Mouse (Mus musculus): ENCODE data around the gene Ubac2.

DNA sequence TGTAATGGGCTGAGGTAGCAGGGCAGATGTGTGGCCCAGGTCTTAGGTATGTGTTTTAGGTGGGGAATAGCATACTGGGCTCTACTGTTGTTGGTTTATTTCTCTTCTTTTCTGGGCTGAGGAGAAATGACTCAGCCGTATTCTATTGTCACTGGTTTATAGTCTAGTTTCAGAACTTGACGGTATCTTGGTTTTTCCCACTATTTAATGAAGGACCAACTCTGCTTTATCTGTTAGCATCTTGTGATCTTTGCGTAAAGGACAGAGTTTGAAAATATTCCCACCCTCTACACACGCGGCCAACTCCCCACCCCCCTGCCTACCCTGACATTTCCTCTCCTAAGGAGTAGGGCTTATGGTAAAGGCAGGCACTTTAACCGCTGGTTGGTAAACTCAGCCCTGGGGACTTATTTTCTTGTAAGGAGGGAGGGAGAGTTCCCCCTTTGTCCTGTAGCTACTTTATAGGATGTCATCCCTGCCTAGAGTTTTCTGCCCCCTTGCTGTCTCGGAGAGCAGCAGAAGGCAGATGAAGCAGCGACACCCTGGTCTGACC is 163.8 kb downstream of the Ubac2 start:
- TF ChIP-seq BHLHE40 (IDR thresholded peaks at IDR 0.05; ENCODE audit: low read depth, low read length) = no peak
- TF ChIP-seq PAX5 (IDR thresholded peaks at IDR 0.05; ENCODE audit: low read length) = no peak
- TF ChIP-seq MEF2A (IDR thresholded peaks at IDR 0.05; ENCODE audit: borderline replicate concordance, low read depth, low read length) = no peak
- TF ChIP-seq POLR2A (IDR thresholded peaks at IDR 0.05; ENCODE audit: low read depth, low read length) = no peak
- TF ChIP-seq CTCF (conservative IDR thresholded peaks at IDR 0.05 in 1 of 2, IDR thresholded peaks at IDR 0.05 in 1 of 2; ENCODE audit: low read depth in 2 of 2, low read length in 2 of 2) = no peak
- no peak for TF ChIP-seq MYC (IDR thresholded peaks at IDR 0.05; ENCODE audit: low read depth, low read length)
- no peak for TF ChIP-seq ZC3H11A (IDR thresholded peaks at IDR 0.05; ENCODE audit: low read depth, low read length)
- TF ChIP-seq JUN (IDR thresholded peaks at IDR 0.05; ENCODE audit: insufficient read depth, low read depth, low read length) = no peak
- no peak for TF ChIP-seq TCF12 (IDR thresholded peaks at IDR 0.05; ENCODE audit: low read depth, low read length)
- TF ChIP-seq MAX (IDR thresholded peaks at IDR 0.05; ENCODE audit: low read length) = no peak
- TF ChIP-seq USF2 (conservative IDR thresholded peaks at IDR 0.05; ENCODE audit: low read depth, low read length) = no peak
- no peak for TF ChIP-seq ZMIZ1 (IDR thresholded peaks at IDR 0.05; ENCODE audit: low read depth, low read length)
- no peak for TF ChIP-seq ZNF384 (IDR thresholded peaks at IDR 0.05; ENCODE audit: low read depth, low read length)
- TF ChIP-seq POLR2AphosphoS2 (IDR thresholded peaks at IDR 0.05; ENCODE audit: low read depth, low read length) = no peak

Data from CH12.LX (cell line).